Comparison of ENCODE assay signal across 8 mouse cellular contexts in genomic region chr5:142416070-142416775, GRCm38 (mm10). TPM values are rescaled to one million over a fixed set of nuclear protein-coding genes. Genes with fewer than 3 reads are reported as not detected.
A peak's percentile ranks its signal among the peaks of the same experiment; 100 is the strongest.
DNase-seq lines count a peak whose midpoint lies in the region; ATAC-seq and TF ChIP-seq lines count a peak whose summit lies in the region.

No protein-coding gene starts in this region.

- H3K9me3 ChIP-seq in limb, embryonic 10.5 days (replicated peaks): no peaks in the 10 kb centered on the region

- no peak overlapping the region for H3K4me3 ChIP-seq in layer of hippocampus, adult 2 months
- H3K4me3 ChIP-seq in limb, embryonic 10.5 days: no peak overlapping the region

- H3K27me3 ChIP-seq in limb, embryonic 10.5 days (ENCODE audit: low read depth, poor library complexity, severe bottlenecking): no peaks in the 10 kb centered on the region

- no peak for DNase-seq in layer of hippocampus, adult 2 months (ENCODE audit: low spot score in 2 of 2)
- no peak for DNase-seq in layer of hippocampus, adult 9-11 months
- peak; percentile 68 for DNase-seq in brain, adult 2 months (ENCODE audit: low read depth, low spot score)
- DNase-seq in limb, embryonic 10.5 days (ENCODE audit: low spot score): no peak
- no peak for DNase-seq in cerebellum, postnatal 36 days
- DNase-seq in left cerebral cortex, postnatal 14 days (ENCODE audit: low spot score in 2 of 2): no peak

- peak; percentile 40; the same call in 1 of the 2 replicates for ATAC-seq in neutrophil, adult 5-6 weeks (ENCODE audit: extremely low read depth, insufficient number of reproducible peaks, low FRiP score, poor library complexity, severe bottlenecking)
- no peak for ATAC-seq in granulocyte monocyte progenitor cell, adult 5-6 weeks (replicated peaks; ENCODE audit: poor library complexity, severe bottlenecking)

- no peak for TF ChIP-seq CTCF in layer of hippocampus, adult 2 months (conservative IDR thresholded peaks at IDR 0.05)

- peaks cover 45% of the 10 kb centered on the region for H3K36me3 ChIP-seq in limb, embryonic 10.5 days

- peaks cover 42% of the 10 kb centered on the region for H3K4me1 ChIP-seq in limb, embryonic 10.5 days

- WGBS in limb, embryonic 10.5 days: 21% methylated on average over 14 of the region's 14 CpGs

- H3K27ac ChIP-seq in layer of hippocampus, adult 2 months: peak overlapping the region; percentile 68
- peak overlapping the region; percentile 25 for H3K27ac ChIP-seq in limb, embryonic 10.5 days

- intact Hi-C loops in left cerebral cortex, postnatal 14 days (cut with DNase I): no loop called here

RNA-seq across cellular contexts. Expression of gene Foxk1, which starts 14.9 kb away (rescaled TPM):
- 10 to 100 TPM; 53.0 to 60.3 TPM for total RNA-seq in layer of hippocampus, adult 2 months (2021)
- polyA plus RNA-seq in limb, embryonic 10.5 days (2016; fragmentation: Nextera tagmentation; extraction: Ambion mirVana): 3.5 and 4.5 TPM in 2 replicates
- total RNA-seq in neutrophil, adult 5-6 weeks (2017): 29.1 and 30.5 TPM in 2 replicates
- total RNA-seq in left cerebral cortex, postnatal 14 days (2021): 10 to 100 TPM; 40.6 to 43.4 TPM
- 18.2 and 19.0 TPM in 2 replicates for total RNA-seq in granulocyte monocyte progenitor cell, adult 5-6 weeks (2014; fragmentation: Nextera tagmentation)
- 6.1 TPM in 2 replicates for total RNA-seq in granulocyte monocyte progenitor cell, adult 5-6 weeks (2017)

RNA-seq across cellular contexts. Expression of gene Ap5z1, which starts 47.5 kb away (rescaled TPM):
- total RNA-seq in layer of hippocampus, adult 2 months (2021): 10 to 100 TPM; 24.4 to 31.3 TPM
- 11.2 and 16.2 TPM in 2 replicates for polyA plus RNA-seq in limb, embryonic 10.5 days (2016; fragmentation: Nextera tagmentation; extraction: Ambion mirVana)
- 18.0 and 19.8 TPM in 2 replicates for total RNA-seq in neutrophil, adult 5-6 weeks (2017)
- 10 to 100 TPM; 18.6 to 21.0 TPM for total RNA-seq in left cerebral cortex, postnatal 14 days (2021)
- total RNA-seq in granulocyte monocyte progenitor cell, adult 5-6 weeks (2014; fragmentation: Nextera tagmentation): 18.2 and 23.9 TPM in 2 replicates
- total RNA-seq in granulocyte monocyte progenitor cell, adult 5-6 weeks (2017): 5.7 and 6.3 TPM in 2 replicates
